Comparison of ENCODE assay signal across 10 mouse cellular contexts in genomic region chr7:123398828-123399227, GRCm38 (mm10). TPM values are rescaled to one million over a fixed set of nuclear protein-coding genes. Genes with fewer than 3 reads are reported as not detected.
DNase-seq lines count a peak whose midpoint lies in the region; ATAC-seq and TF ChIP-seq lines count a peak whose summit lies in the region.
"Had no signal": no experiment of that assay in that cellular context is flagged by ENCODE, and none has a peak within 500 bp of the region (broad histone marks: within the 10 kb centered on the region; RNA-seq: fewer than 3 reads in every experiment).

No protein-coding gene starts in this region.

- H3K4me3 ChIP-seq in gastrocnemius, adult 2 months, result no peak overlapping the region
- no peak overlapping the region for H3K4me3 ChIP-seq in kidney, adult 2 months (ENCODE audit: insufficient read depth, low read depth, low read length)
- no peak overlapping the region for H3K4me3 ChIP-seq in liver, embryonic 11.5 days (ENCODE audit: low read depth, low read length)
- H3K4me3 ChIP-seq: heart, embryonic 13.5 days; stomach, embryonic 15.5 days had no signal

- no peak overlapping the region for H3K9ac ChIP-seq in liver, embryonic 11.5 days (ENCODE audit: low read depth, low read length)
- H3K9ac ChIP-seq: heart, embryonic 13.5 days; stomach, embryonic 15.5 days had no signal

- WGBS in kidney, adult 2 months, result 25% methylated on average over 7 of the region's 7 CpGs
- WGBS in liver, embryonic 11.5 days, result 28% methylated on average over 7 of the region's 7 CpGs

- H3K27ac ChIP-seq in gastrocnemius, adult 2 months, result no peak overlapping the region
- H3K27ac ChIP-seq in kidney, adult 2 months (ENCODE audit: insufficient read depth, low read depth, low read length), result no peak overlapping the region
- no peak overlapping the region for H3K27ac ChIP-seq in liver, embryonic 11.5 days (ENCODE audit: low read depth, low read length)
- H3K27ac ChIP-seq: heart, embryonic 13.5 days; stomach, embryonic 15.5 days had no signal

- no peaks in the 10 kb centered on the region for H3K9me3 ChIP-seq in liver, embryonic 11.5 days (ENCODE audit: control insufficient read depth, low read length)
- H3K9me3 ChIP-seq: heart, embryonic 13.5 days; stomach, embryonic 15.5 days had no signal

- intact Hi-C loops in gastrocnemius, adult 2 months (cut with DNase I), result loop anchor here (1.0 to 5.0 kb wide), 2 partner anchors 66 to 192 kb away; no protein-coding TSS in a partner anchor

- TF ChIP-seq CTCF in gastrocnemius, adult 2 months (IDR thresholded peaks at IDR 0.05), result peak; percentile 85
- TF ChIP-seq CTCF in kidney, adult 2 months (conservative IDR thresholded peaks at IDR 0.05; ENCODE audit: insufficient read depth, insufficient read length, low read depth, low read length), result peak; percentile 62

- no peaks in the 10 kb centered on the region for H3K27me3 ChIP-seq in kidney, adult 2 months (replicated peaks; ENCODE audit: control insufficient read depth, insufficient read depth, low read length)
- H3K27me3 ChIP-seq in liver, embryonic 11.5 days (replicated peaks; ENCODE audit: control insufficient read depth, insufficient read depth, low read length), result no peaks in the 10 kb centered on the region
- H3K27me3 ChIP-seq: heart, embryonic 13.5 days; stomach, embryonic 15.5 days had no signal

- peak; percentile 16 for DNase-seq in CD4-positive helper T cell, adult 2 months (ENCODE audit: low read depth, low spot score)
- peak; percentile 87 for DNase-seq in NIH3T3 (ENCODE audit: low read depth)
- peak; percentile 84 to 87 for DNase-seq in cerebellum, postnatal 10 days
- peak; percentile 55 for DNase-seq in gastrocnemius, adult 2 months
- DNase-seq in kidney, adult 2 months, result peak; percentile 73
- no peak for DNase-seq in liver, embryonic 11.5 days (ENCODE audit: low spot score)
- DNase-seq in retina, embryonic 14.5 days (ENCODE audit: low spot score), result peak; percentile 84

- H3K36me3 ChIP-seq in kidney, adult 2 months (ENCODE audit: control insufficient read depth, insufficient read depth, low read length), result no peaks in the 10 kb centered on the region; the same call in 1 of the 2 replicates
- H3K36me3 ChIP-seq in liver, embryonic 11.5 days (ENCODE audit: control insufficient read depth, insufficient read depth, low read length), result no peaks in the 10 kb centered on the region; the same call in 1 of the 2 replicates

- H3K4me1 ChIP-seq in kidney, adult 2 months (ENCODE audit: control insufficient read depth, insufficient read depth, low read length), result no peaks in the 10 kb centered on the region
- no peaks in the 10 kb centered on the region; the same call in 1 of the 2 replicates for H3K4me1 ChIP-seq in liver, embryonic 11.5 days (replicated peaks; ENCODE audit: control insufficient read depth, insufficient read depth, low read length)
- H3K4me1 ChIP-seq: stomach, embryonic 15.5 days had no signal

- ATAC-seq in liver, embryonic 11.5 days (replicated peaks; ENCODE audit: low FRiP score), result peak; percentile 75
- ATAC-seq in inflammation-experienced regulatory T-cells, adult 6 months, result no peak

- TF ChIP-seq POLR2A in kidney, adult 2 months (IDR thresholded peaks at IDR 0.05; ENCODE audit: low read depth, low read length), result no peak

- no peak overlapping the region for H3K4me2 ChIP-seq in liver, embryonic 11.5 days
- H3K4me2 ChIP-seq: heart, embryonic 13.5 days; stomach, embryonic 15.5 days had no signal

RNA-seq across cellular contexts. Expression of gene Arhgap17, which starts 29.1 kb away (rescaled TPM):
- total RNA-seq in gastrocnemius, adult 2 months (2021), result 10 to 100 TPM; 16.4 to 18.5 TPM
- polyA plus RNA-seq in kidney, adult 2 months (2012; rRNA removed), result 20.0 and 21.0 TPM in 2 replicates
- polyA plus RNA-seq in liver, embryonic 11.5 days (2014; fragmentation: Nextera tagmentation; extraction: Ambion mirVana), result 29.8 and 31.3 TPM in 2 replicates
- polyA plus RNA-seq in inflammation-experienced regulatory T-cells, adult 6 months (2017; shearing (Covaris generic)), result 10 to 100 TPM; 19.5 to 23.4 (median 22.6) TPM

RNA-seq across cellular contexts. Expression of gene Lcmt1, which starts 29.2 kb away (rescaled TPM):
- 10 to 100 TPM; 28.5 to 28.8 TPM for total RNA-seq in gastrocnemius, adult 2 months (2021)
- polyA plus RNA-seq in kidney, adult 2 months (2012; rRNA removed), result 26.9 and 29.9 TPM in 2 replicates
- polyA plus RNA-seq in liver, embryonic 11.5 days (2014; fragmentation: Nextera tagmentation; extraction: Ambion mirVana), result 49.7 and 54.4 TPM in 2 replicates
- 10 to 100 TPM; 28.0 to 33.4 (median 30.3) TPM for polyA plus RNA-seq in inflammation-experienced regulatory T-cells, adult 6 months (2017; shearing (Covaris generic))
